Mouse (Mus musculus): ENCODE measurements around the gene Gm49661. TPM values are rescaled to one million over a fixed set of nuclear protein-coding genes. Genes with fewer than 3 reads are reported as not detected.

The Gm49661 gene
- total and polyA plus RNA-seq, 2 experiments from 2014 or later: not detected

DNA sequence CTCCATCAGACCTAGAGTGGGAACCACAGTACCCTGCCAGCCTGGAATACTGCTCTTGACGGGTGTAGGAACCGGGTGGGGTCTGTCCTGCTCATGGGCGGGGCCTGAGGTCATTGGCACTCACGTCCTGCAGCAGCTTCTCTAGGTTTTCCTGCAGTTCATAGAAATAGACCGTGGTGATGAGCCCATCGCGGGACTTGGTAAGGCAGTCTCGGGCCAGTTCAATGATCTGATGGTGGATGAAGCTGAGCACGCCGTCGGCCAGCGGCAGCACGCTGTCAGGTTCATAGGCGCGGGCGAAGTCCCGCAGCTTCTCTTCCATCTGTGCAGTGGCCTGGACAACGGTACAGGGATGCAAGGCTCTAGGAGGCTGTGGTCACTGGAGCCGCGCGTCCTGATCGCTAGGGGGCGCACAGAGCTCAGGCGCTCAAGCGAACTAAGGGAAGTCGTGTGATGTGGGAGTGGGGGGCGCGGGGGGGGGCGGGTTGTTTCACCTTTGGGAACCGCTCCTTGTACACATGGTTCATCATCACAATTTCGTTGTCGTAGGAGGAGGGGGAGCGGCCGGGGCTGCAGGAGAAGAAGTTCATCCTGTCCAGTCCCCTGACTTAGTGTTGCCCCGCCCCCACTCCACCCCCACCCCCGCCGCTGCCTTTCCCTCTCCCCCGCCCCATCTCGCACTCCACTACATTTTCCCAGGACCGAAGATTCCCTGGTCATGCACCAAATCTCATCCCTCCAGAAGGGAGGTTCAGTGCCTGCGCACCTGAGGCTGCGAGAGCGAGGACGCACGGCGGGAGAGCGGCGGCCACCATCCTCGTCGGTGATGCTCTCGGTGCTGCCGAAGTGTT, 40.6 kb downstream of the Gm49661 start:
- Histone ChIP-seq H3K4me2 (ENCODE audit: low read depth, low read length, poor library complexity, severe bottlenecking) (peak overlapping the region; percentile 37), H3K36me3 (ENCODE audit: insufficient read depth, low read length) (peaks cover 34% of the 10 kb centered on the region)
- WGBS: 3% methylated on average over 46 of the region's 52 CpGs

GRCm38 (mm10) chr8:84927513-84927912, 41.7 kb downstream of the Gm49661 start:
- no peak overlapping the region for H3K4me3 ChIP-seq (ENCODE audit: low read depth, low read length)
- H3K9me3 ChIP-seq (ENCODE audit: low read length): no peaks in the 10 kb centered on the region
- WGBS: 94% methylated on average over 1 of the region's 1 CpGs
- H3K4me2 ChIP-seq (ENCODE audit: low read depth, low read length, poor library complexity, severe bottlenecking): no peak overlapping the region
- no peaks in the 10 kb centered on the region for H3K4me1 ChIP-seq (ENCODE audit: insufficient read depth, low read length)
- TF ChIP-seq CTCF (IDR thresholded peaks at IDR 0.05): no peak
- no peaks in the 10 kb centered on the region for H3K27me3 ChIP-seq (ENCODE audit: insufficient read depth, low read length)
- no peak overlapping the region for H3K27ac ChIP-seq (ENCODE audit: low read depth, low read length)
- H3K36me3 ChIP-seq (ENCODE audit: insufficient read depth, low read length): peaks cover 36% of the 10 kb centered on the region
- ATAC-seq (ENCODE audit: low FRiP score) (no peak), DNase-seq (ENCODE audit: low spot score) (no peak)
- no peak overlapping the region for H3K9ac ChIP-seq (replicated peaks; ENCODE audit: low read length, poor library complexity, severe bottlenecking)

More for the DNA sequence above, 40.6 kb downstream of the Gm49661 start:
- H3K4me3 ChIP-seq (ENCODE audit: low read depth, low read length): 0 out of 2 replicates have a peak overlapping the region, but pooled peaks have one; percentile 8
- no peak overlapping the region for H3K9ac ChIP-seq (replicated peaks; ENCODE audit: low read length, poor library complexity, severe bottlenecking)
- H3K4me1 ChIP-seq (ENCODE audit: insufficient read depth, low read length): no peaks in the 10 kb centered on the region
- H3K27ac ChIP-seq (ENCODE audit: low read depth, low read length): no peak overlapping the region
- H3K9me3 ChIP-seq (ENCODE audit: low read length): no peaks in the 10 kb centered on the region
- no peaks in the 10 kb centered on the region for H3K27me3 ChIP-seq (ENCODE audit: insufficient read depth, low read length)
- peak; percentile 76 for TF ChIP-seq CTCF (IDR thresholded peaks at IDR 0.05)
- DNase-seq (ENCODE audit: low spot score): peak; percentile 80
- ATAC-seq (ENCODE audit: low FRiP score): peak; percentile 72

- WGBS: 78% methylated on average over 7 of the region's 7 CpGs
- H3K36me3 ChIP-seq (ENCODE audit: insufficient read depth, low read length): peaks cover 49% of the 10 kb centered on the region
Measured at GRCm38 (mm10) chr8:84925557-84925956, 43.7 kb downstream of the Gm49661 start.

DNA sequence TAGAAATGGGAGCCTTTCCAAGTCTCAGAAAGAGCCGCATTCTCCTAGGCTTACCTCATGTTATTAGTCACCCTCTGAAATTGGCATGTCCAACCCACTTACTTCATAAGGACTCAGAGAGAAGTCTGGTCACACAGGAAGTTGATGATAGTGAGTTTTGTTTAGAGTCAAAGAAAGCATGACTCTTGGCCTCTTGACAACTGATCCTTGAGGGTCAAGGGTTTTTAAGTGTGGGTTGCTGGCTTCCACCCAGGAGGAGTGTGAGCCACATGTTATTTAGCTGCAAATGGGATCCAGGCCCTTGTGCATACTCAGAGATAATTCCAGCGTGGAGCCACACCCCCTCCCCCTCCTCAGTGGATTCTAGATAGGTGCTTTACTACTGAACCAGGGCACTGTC, 47.6 kb downstream of the Gm49661 start:
- no peaks in the 10 kb centered on the region for H3K9me3 ChIP-seq (ENCODE audit: low read length)
- no peak for DNase-seq (ENCODE audit: low spot score)
- no peak overlapping the region for H3K27ac ChIP-seq (ENCODE audit: low read depth, low read length)
- H3K27me3 ChIP-seq (ENCODE audit: insufficient read depth, low read length): no peaks in the 10 kb centered on the region
- H3K4me1 ChIP-seq (ENCODE audit: insufficient read depth, low read length): no peaks in the 10 kb centered on the region
- WGBS: 91% methylated on average over 2 of the region's 2 CpGs
- H3K4me3 ChIP-seq (ENCODE audit: low read depth, low read length): no peak overlapping the region
- H3K36me3 ChIP-seq (ENCODE audit: insufficient read depth, low read length): peaks cover 63% of the 10 kb centered on the region
- H3K4me2 ChIP-seq (ENCODE audit: low read depth, low read length, poor library complexity, severe bottlenecking): no peak overlapping the region
- no peak for TF ChIP-seq CTCF (IDR thresholded peaks at IDR 0.05)
- no peak for ATAC-seq (ENCODE audit: low FRiP score)
- H3K9ac ChIP-seq (replicated peaks; ENCODE audit: low read length, poor library complexity, severe bottlenecking): no peak overlapping the region

More at GRCm38 (mm10) chr8:84925557-84925956, 43.7 kb downstream of the Gm49661 start:
- Histone ChIP-seq H3K4me3 (ENCODE audit: low read depth, low read length) (no peak overlapping the region), H3K9me3 (ENCODE audit: low read length) (no peaks in the 10 kb centered on the region), H3K9ac (replicated peaks; ENCODE audit: low read length, poor library complexity, severe bottlenecking) (no peak overlapping the region), H3K27ac (ENCODE audit: low read depth, low read length) (no peak overlapping the region), H3K27me3 (ENCODE audit: insufficient read depth, low read length) (no peaks in the 10 kb centered on the region), H3K4me2 (ENCODE audit: low read depth, low read length, poor library complexity, severe bottlenecking) (no peak overlapping the region), H3K4me1 (ENCODE audit: insufficient read depth, low read length) (no peaks in the 10 kb centered on the region)
- DNase-seq (ENCODE audit: low spot score) (no peak), ATAC-seq (ENCODE audit: low FRiP score) (no peak)
- TF ChIP-seq CTCF (IDR thresholded peaks at IDR 0.05): no peak

GRCm38 (mm10) chr8:84918646-84919045, 50.6 kb downstream of the Gm49661 start:
- no peak overlapping the region for H3K4me3 ChIP-seq (ENCODE audit: low read depth, low read length)
- no peak overlapping the region for H3K27ac ChIP-seq (ENCODE audit: low read depth, low read length)
- TF ChIP-seq CTCF (IDR thresholded peaks at IDR 0.05): no peak
- 90% methylated on average over 15 of the region's 15 CpGs for WGBS
- no peaks in the 10 kb centered on the region for H3K9me3 ChIP-seq (ENCODE audit: low read length)
- peaks cover 61% of the 10 kb centered on the region for H3K36me3 ChIP-seq (ENCODE audit: insufficient read depth, low read length)
- H3K9ac ChIP-seq (replicated peaks; ENCODE audit: low read length, poor library complexity, severe bottlenecking): no peak overlapping the region
- H3K4me1 ChIP-seq (ENCODE audit: insufficient read depth, low read length): no peaks in the 10 kb centered on the region
- no peak for DNase-seq (ENCODE audit: low spot score)
- no peak for ATAC-seq (ENCODE audit: low FRiP score)
- no peaks in the 10 kb centered on the region for H3K27me3 ChIP-seq (ENCODE audit: insufficient read depth, low read length)
- no peak overlapping the region for H3K4me2 ChIP-seq (ENCODE audit: low read depth, low read length, poor library complexity, severe bottlenecking)

DNA sequence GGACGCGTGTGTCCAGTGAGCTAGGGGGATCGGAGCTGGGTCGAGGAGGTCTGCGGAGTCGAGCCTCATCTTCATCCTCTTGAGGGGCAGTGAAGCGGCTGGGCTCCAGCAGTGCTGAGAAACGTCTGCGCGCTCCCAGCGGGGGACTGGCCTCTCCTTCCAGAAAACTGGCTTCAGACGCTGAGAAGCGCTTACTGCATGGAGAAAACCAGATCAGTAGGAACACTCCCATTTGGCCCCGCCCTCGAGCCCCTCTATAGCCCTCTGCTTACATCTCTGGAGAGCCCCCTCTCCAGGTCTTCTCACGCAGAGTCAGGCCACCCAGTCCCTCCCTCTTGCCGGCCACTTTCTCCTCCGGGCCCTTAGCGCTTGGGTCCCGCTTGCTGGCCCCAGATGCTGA, 51.5 kb downstream of the Gm49661 start:
- Histone ChIP-seq H3K4me3 (ENCODE audit: low read depth, low read length) (no peak overlapping the region), H3K4me1 (ENCODE audit: insufficient read depth, low read length) (no peaks in the 10 kb centered on the region), H3K4me2 (ENCODE audit: low read depth, low read length, poor library complexity, severe bottlenecking) (no peak overlapping the region), H3K27me3 (ENCODE audit: insufficient read depth, low read length) (no peaks in the 10 kb centered on the region), H3K9ac (replicated peaks; ENCODE audit: low read length, poor library complexity, severe bottlenecking) (no peak overlapping the region), H3K9me3 (ENCODE audit: low read length) (no peaks in the 10 kb centered on the region), H3K36me3 (ENCODE audit: insufficient read depth, low read length) (peaks cover 68% of the 10 kb centered on the region), H3K27ac (ENCODE audit: low read depth, low read length) (no peak overlapping the region)
- no peak for DNase-seq (ENCODE audit: low spot score)
- WGBS: 25% methylated on average over 20 of the region's 20 CpGs
- ATAC-seq (ENCODE audit: low FRiP score): no peak
- TF ChIP-seq CTCF (IDR thresholded peaks at IDR 0.05): no peak

Small RNAs within 50 kb of the gene (microRNA-seq; reads per million reads assigned to microRNA genes)
- gene Gm24197 (ENCODE audit: borderline number of aligned reads): not detected

Other genes with a start within 250 kb of the Gm49661 start
- not detected in 2 replicates for gene G430095P16Rik, start 246.4 kb downstream of the Gm49661 start, total RNA-seq (2014; rRNA removed)
- 0.39 and 0.71 TPM in 2 replicates for gene G430095P16Rik, start 246.4 kb downstream of the Gm49661 start, polyA plus RNA-seq (2015; fragmentation: Nextera tagmentation; extraction: Ambion mirVana)
- 40.1 and 62.5 TPM in 2 replicates for gene Nfix, start 169.1 kb downstream of the Gm49661 start, total RNA-seq (2014; rRNA removed)
- gene Nfix, start 169.1 kb downstream of the Gm49661 start, polyA plus RNA-seq (2015; fragmentation: Nextera tagmentation; extraction: Ambion mirVana): 41.7 and 53.7 TPM in 2 replicates
- 7.6 and 7.7 TPM in 2 replicates for gene Dand5, start 146.6 kb downstream of the Gm49661 start, total RNA-seq (2014; rRNA removed)
- 12.6 and 14.5 TPM in 2 replicates for gene Dand5, start 146.6 kb downstream of the Gm49661 start, polyA plus RNA-seq (2015; fragmentation: Nextera tagmentation; extraction: Ambion mirVana)
- 27.5 and 28.2 TPM in 2 replicates for gene Gadd45gip1, start 137.9 kb downstream of the Gm49661 start, total RNA-seq (2014; rRNA removed)
- gene Gadd45gip1, start 137.9 kb downstream of the Gm49661 start, polyA plus RNA-seq (2015; fragmentation: Nextera tagmentation; extraction: Ambion mirVana): 42.9 and 45.1 TPM in 2 replicates
- gene Rad23a, start 128.8 kb downstream of the Gm49661 start, total RNA-seq (2014; rRNA removed): 43.8 and 57.5 TPM in 2 replicates
- 83.5 and 88.3 TPM in 2 replicates for gene Rad23a, start 128.8 kb downstream of the Gm49661 start, polyA plus RNA-seq (2015; fragmentation: Nextera tagmentation; extraction: Ambion mirVana)
- gene Calr, start 122.5 kb downstream of the Gm49661 start, total RNA-seq (2014; rRNA removed): 369 and 436 TPM in 2 replicates
- 444 and 445 TPM in 2 replicates for gene Calr, start 122.5 kb downstream of the Gm49661 start, polyA plus RNA-seq (2015; fragmentation: Nextera tagmentation; extraction: Ambion mirVana)
- gene Farsa, start 112.4 kb downstream of the Gm49661 start, total RNA-seq (2014; rRNA removed): 74.8 and 84.6 TPM in 2 replicates
- gene Farsa, start 112.4 kb downstream of the Gm49661 start, polyA plus RNA-seq (2015; fragmentation: Nextera tagmentation; extraction: Ambion mirVana): 92.7 and 103 TPM in 2 replicates
- gene Syce2, start 97.3 kb downstream of the Gm49661 start, total RNA-seq (2014; rRNA removed): 29.5 and 31.7 TPM in 2 replicates
- gene Syce2, start 97.3 kb downstream of the Gm49661 start, polyA plus RNA-seq (2015; fragmentation: Nextera tagmentation; extraction: Ambion mirVana): 56.2 and 61.4 TPM in 2 replicates
- 22.1 and 30.5 TPM in 2 replicates for gene Gcdh, start 75.5 kb downstream of the Gm49661 start, total RNA-seq (2014; rRNA removed)
- gene Gcdh, start 75.5 kb downstream of the Gm49661 start, polyA plus RNA-seq (2015; fragmentation: Nextera tagmentation; extraction: Ambion mirVana): 33.2 and 35.3 TPM in 2 replicates
- gene Klf1, start 67.5 kb downstream of the Gm49661 start, total RNA-seq (2014; rRNA removed): 0.52 TPM in 1 of 2 replicates, not detected in the other
- gene Klf1, start 67.5 kb downstream of the Gm49661 start, polyA plus RNA-seq (2015; fragmentation: Nextera tagmentation; extraction: Ambion mirVana): 0.36 and 0.52 TPM in 2 replicates
- 4.3 and 5.7 TPM in 2 replicates for gene Dnase2a, start 60.9 kb downstream of the Gm49661 start, total RNA-seq (2014; rRNA removed)
- gene Dnase2a, start 60.9 kb downstream of the Gm49661 start, polyA plus RNA-seq (2015; fragmentation: Nextera tagmentation; extraction: Ambion mirVana): 6.7 and 8.2 TPM in 2 replicates
- gene Mast1, start 32.1 kb downstream of the Gm49661 start, total RNA-seq (2014; rRNA removed): 85.9 and 92.0 TPM in 2 replicates
- gene Mast1, start 32.1 kb downstream of the Gm49661 start, polyA plus RNA-seq (2015; fragmentation: Nextera tagmentation; extraction: Ambion mirVana): 79.8 and 89.0 TPM in 2 replicates
- 4.5 and 6.2 TPM in 2 replicates for gene Rtbdn, start 22.4 kb downstream of the Gm49661 start, total RNA-seq (2014; rRNA removed)
- gene Rtbdn, start 22.4 kb downstream of the Gm49661 start, polyA plus RNA-seq (2015; fragmentation: Nextera tagmentation; extraction: Ambion mirVana): 4.8 and 5.3 TPM in 2 replicates
- 720 and 802 TPM in 2 replicates for gene Prdx2, start 154 bp upstream of the Gm49661 start, total RNA-seq (2014; rRNA removed)
- gene Prdx2, start 154 bp upstream of the Gm49661 start, polyA plus RNA-seq (2015; fragmentation: Nextera tagmentation; extraction: Ambion mirVana): 904 and 934 TPM in 2 replicates
- 40.5 and 48.9 TPM in 2 replicates for gene Rnaseh2a, start 334 bp upstream of the Gm49661 start, total RNA-seq (2014; rRNA removed)
- gene Rnaseh2a, start 334 bp upstream of the Gm49661 start, polyA plus RNA-seq (2015; fragmentation: Nextera tagmentation; extraction: Ambion mirVana): 36.5 and 39.7 TPM in 2 replicates
- gene Junb, start 9.3 kb upstream of the Gm49661 start, total RNA-seq (2014; rRNA removed): 11.3 and 15.9 TPM in 2 replicates
- gene Junb, start 9.3 kb upstream of the Gm49661 start, polyA plus RNA-seq (2015; fragmentation: Nextera tagmentation; extraction: Ambion mirVana): 5.3 and 6.1 TPM in 2 replicates
- gene Hook2, start 21.2 kb upstream of the Gm49661 start, total RNA-seq (2014; rRNA removed): 21.4 and 32.5 TPM in 2 replicates
- 40.1 and 41.3 TPM in 2 replicates for gene Hook2, start 21.2 kb upstream of the Gm49661 start, polyA plus RNA-seq (2015; fragmentation: Nextera tagmentation; extraction: Ambion mirVana)
- gene Best2, start 45.1 kb upstream of the Gm49661 start, total RNA-seq (2014; rRNA removed): 0.47 TPM in 1 of 2 replicates, not detected in the other
- 0.15 and 0.27 TPM in 2 replicates for gene Best2, start 45.1 kb upstream of the Gm49661 start, polyA plus RNA-seq (2015; fragmentation: Nextera tagmentation; extraction: Ambion mirVana)
- 123 and 172 TPM in 2 replicates for gene Asna1, start 55.8 kb upstream of the Gm49661 start, total RNA-seq (2014; rRNA removed)
- gene Asna1, start 55.8 kb upstream of the Gm49661 start, polyA plus RNA-seq (2015; fragmentation: Nextera tagmentation; extraction: Ambion mirVana): 137 and 151 TPM in 2 replicates
- gene Trir, start 57.4 kb upstream of the Gm49661 start, total RNA-seq (2014; rRNA removed): 266 and 292 TPM in 2 replicates
- 144 and 145 TPM in 2 replicates for gene Trir, start 57.4 kb upstream of the Gm49661 start, polyA plus RNA-seq (2015; fragmentation: Nextera tagmentation; extraction: Ambion mirVana)
- 173 and 174 TPM in 2 replicates for gene Tnpo2, start 67.5 kb upstream of the Gm49661 start, total RNA-seq (2014; rRNA removed)
- 53.5 and 53.7 TPM in 2 replicates for gene Tnpo2, start 67.5 kb upstream of the Gm49661 start, polyA plus RNA-seq (2015; fragmentation: Nextera tagmentation; extraction: Ambion mirVana)
- gene Fbxw9, start 90.6 kb upstream of the Gm49661 start, total RNA-seq (2014; rRNA removed): 113 and 120 TPM in 2 replicates
- gene Fbxw9, start 90.6 kb upstream of the Gm49661 start, polyA plus RNA-seq (2015; fragmentation: Nextera tagmentation; extraction: Ambion mirVana): 92.1 and 97.1 TPM in 2 replicates
- not detected in 2 replicates for gene Gm5741, start 98.5 kb upstream of the Gm49661 start, total RNA-seq (2014; rRNA removed)
- gene Gm5741, start 98.5 kb upstream of the Gm49661 start, polyA plus RNA-seq (2015; fragmentation: Nextera tagmentation; extraction: Ambion mirVana): 2.2 TPM in 1 of 2 replicates, not detected in the other
- gene Dhps, start 102.3 kb upstream of the Gm49661 start, total RNA-seq (2014; rRNA removed): 66.3 and 77.1 TPM in 2 replicates
- gene Dhps, start 102.3 kb upstream of the Gm49661 start, polyA plus RNA-seq (2015; fragmentation: Nextera tagmentation; extraction: Ambion mirVana): 128 and 129 TPM in 2 replicates
- gene Wdr83os, start 111.3 kb upstream of the Gm49661 start, total RNA-seq (2014; rRNA removed): 92.6 and 105 TPM in 2 replicates
- 129 and 137 TPM in 2 replicates for gene Wdr83os, start 111.3 kb upstream of the Gm49661 start, polyA plus RNA-seq (2015; fragmentation: Nextera tagmentation; extraction: Ambion mirVana)
- 27.4 and 34.1 TPM in 2 replicates for gene Wdr83, start 111.9 kb upstream of the Gm49661 start, total RNA-seq (2014; rRNA removed)
- gene Wdr83, start 111.9 kb upstream of the Gm49661 start, polyA plus RNA-seq (2015; fragmentation: Nextera tagmentation; extraction: Ambion mirVana): 37.0 and 39.9 TPM in 2 replicates
- gene Man2b1, start 113.8 kb upstream of the Gm49661 start, total RNA-seq (2014; rRNA removed): 29.7 and 33.7 TPM in 2 replicates
- gene Man2b1, start 113.8 kb upstream of the Gm49661 start, polyA plus RNA-seq (2015; fragmentation: Nextera tagmentation; extraction: Ambion mirVana): 18.7 and 19.7 TPM in 2 replicates
- gene Zfp791, start 153.7 kb upstream of the Gm49661 start, total RNA-seq (2014; rRNA removed): 2.6 and 4.9 TPM in 2 replicates
- gene Zfp791, start 153.7 kb upstream of the Gm49661 start, polyA plus RNA-seq (2015; fragmentation: Nextera tagmentation; extraction: Ambion mirVana): 2.3 and 2.7 TPM in 2 replicates
- not detected in 2 replicates for gene Cks1brt, start 182.5 kb upstream of the Gm49661 start, total RNA-seq (2014; rRNA removed)
- not detected in 2 replicates for gene Cks1brt, start 182.5 kb upstream of the Gm49661 start, polyA plus RNA-seq (2015; fragmentation: Nextera tagmentation; extraction: Ambion mirVana)